Mouse (Mus musculus) neural tube, embryonic 10.5 days (tissue): ENCODE data around the gene Odf3.

Source experiments
- DNase-seq: peaks from one replicate; pipeline ENCODE4 v3.0.0-alpha.2; 2017; ENCODE audit warnings: low spot score; ENCODE audit errors: extremely low spot score

The Odf3 gene

DNA sequence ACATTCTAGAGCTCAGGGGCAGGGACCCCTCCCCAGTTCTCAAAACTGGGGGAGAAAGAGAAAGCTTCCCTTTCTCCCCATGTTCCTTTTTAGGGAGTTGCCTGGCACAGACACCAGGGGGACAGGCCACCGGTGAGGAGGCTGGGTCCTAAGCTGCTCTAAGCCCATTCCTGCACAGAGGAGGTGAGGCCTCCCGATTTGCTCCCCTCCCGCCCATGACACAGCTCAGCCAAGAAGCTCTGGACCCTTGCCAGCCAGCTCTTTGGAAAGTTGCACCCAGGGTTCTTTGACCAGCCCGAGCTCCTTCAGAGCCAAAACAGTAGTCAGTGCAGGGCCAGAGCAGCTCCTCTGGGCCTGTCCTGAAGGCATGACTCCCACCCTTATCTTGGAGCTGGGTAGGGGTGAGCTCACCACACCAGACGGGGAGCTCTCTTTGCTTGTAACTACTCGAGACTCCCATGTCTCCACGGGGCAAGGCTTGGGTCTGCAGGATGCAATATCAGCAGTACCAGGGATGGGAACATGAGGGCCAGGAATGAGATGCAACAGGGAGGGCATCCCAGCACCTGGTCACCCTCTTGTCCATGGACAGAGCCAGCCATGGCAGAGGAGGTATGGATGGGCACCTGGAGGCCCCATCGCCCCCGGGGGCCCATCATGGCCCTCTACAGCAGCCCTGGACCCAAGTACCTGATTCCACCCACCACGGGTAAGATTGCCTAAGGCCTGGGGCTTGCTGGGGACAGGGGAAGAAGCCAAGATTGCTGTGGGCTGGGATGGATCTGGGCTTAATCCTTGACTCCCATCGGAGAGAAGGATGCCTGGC is at the start of gene Odf3:
Gene Odf3 (plus strand): TSS at position 51 of the 826 bp plus-strand sequence.
- DNase-seq = no peak

DNA sequence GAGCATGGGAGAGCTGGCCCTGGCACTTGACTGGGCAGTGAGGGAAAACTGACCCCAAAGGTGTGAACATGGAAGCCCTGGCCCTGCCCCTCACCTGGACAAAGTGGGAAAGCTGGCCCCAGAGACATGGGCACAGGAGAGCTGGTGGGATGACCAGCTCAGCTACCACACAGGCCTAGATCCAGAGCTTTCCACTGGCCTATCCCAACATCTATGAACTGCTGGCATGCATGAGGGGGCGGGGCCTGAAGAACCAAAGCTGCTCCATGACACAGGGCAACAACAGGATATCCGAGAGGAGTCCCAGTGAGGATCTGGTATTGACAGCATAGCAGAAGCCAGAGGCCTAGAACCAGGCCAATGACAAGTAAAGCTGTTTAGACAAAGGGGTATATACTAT is 49.4 kb upstream of the Odf3 start:
- DNase-seq = no peak

DNA sequence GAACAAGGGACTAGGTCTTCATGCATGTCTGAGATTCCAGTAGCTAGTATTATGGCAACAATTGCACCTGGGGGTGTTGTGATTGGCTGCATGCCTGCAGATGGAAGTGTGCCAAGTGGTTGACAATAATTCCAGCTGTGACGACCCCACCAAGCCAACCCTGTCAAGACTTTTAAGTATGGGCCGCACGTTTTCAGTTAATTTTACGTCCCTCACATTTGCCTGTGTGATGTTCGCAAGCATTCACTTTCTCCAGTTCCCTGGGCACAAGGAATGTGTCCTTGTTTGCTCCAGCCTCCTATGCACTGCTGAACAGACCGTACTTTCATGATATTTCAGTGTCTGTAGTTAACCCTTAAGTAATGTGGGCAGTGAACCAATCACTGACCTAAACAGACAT is 45.0 kb upstream of the Odf3 start:
- no peak for DNase-seq

DNA sequence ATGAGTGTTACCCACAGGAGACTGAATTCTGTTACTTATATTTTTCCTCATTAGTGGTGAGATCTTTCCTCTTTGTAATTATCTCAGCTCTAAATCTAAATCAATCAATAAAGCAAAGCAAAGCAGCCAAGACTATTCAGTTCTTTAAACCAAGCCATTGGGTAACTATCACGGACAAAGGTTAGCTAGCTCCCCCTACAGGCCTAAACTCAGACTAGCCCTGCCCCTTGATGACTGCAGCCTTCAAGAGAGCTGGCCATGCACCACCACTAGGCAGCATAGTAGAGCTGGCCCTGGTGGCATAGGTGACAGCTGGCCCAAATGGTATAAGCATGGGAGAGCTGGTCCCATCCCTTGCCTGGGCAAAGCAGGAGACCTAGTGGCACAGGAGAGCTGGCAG is 41.9 kb upstream of the Odf3 start:
- no peak for DNase-seq

DNA sequence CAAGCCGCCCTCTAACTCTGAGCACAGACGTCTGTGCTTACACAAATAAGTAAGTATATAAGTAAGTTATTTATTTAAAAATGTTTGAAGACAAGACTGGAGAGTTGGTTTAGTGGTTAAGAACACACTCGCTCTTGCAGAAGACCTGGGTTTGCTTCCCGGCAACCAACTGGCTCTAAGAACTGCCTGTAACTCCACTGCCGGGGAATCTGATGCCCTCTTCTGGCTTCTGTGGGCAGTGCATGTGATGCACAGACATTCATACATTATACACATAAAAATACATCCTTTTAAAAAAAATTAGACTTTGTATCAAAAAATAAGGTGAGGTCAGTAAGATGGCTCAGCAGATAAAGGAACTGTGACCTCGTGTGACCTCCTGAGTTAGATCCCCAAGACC is 37.1 kb upstream of the Odf3 start:
- no peak for DNase-seq

DNA sequence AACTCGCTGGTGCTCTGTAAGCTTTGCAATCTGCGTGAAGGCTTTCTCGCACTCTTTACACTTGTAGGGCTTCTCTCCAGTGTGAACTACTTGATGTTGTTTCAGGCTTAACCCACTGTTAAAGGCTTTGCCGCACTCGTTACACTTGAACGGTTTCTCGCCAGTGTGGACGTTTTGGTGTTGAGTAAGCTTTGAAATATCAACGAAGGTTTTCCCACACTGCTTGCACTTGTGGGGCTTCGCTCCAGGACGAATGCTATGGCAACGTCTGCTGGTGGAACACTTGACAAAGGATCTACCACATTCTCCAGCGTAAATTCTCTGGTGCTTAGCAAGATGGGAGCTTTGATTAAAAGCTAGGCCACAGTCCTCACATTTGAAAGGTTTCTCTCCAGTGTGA is 35.9 kb upstream of the Odf3 start:
- DNase-seq = no peak

DNA sequence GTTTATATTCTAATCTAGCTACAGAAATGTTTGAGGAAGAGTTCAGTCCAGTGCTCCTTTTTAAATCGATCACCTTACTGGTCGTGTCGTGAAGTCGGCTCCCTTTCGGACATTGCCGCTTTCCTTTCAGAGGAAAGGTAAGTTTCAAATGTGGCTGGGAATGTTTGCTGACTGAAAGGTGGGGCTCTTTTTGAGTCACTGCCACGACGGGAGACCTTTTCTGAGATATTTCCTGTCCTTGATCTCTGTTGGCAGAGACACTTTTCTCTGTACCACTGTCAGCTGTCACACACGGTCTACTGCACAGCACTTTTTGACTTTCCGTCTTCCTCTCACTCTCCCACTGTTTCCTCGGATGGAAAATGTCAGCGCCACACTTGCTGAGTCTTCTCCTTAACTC is 34.8 kb upstream of the Odf3 start:
- no peak for DNase-seq

DNA sequence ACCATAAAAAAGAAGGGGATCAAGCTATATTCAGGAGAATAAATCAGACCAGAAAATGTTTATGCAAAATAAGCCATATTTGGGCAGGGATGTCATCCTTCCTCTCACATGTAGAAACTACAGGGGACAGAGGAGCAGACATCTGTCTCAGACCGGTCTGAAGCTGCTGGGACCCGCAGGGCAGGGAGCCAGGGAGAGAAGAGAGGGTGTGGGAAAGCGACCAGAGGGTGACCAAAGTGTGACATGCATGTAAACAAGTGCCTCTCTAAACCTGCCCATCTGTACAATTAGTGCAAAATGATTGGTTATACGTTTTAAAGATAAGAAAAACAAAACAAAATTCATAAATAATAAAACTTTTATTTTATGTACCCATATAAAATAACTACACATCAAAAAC is 27.4 kb upstream of the Odf3 start:
- DNase-seq = no peak

DNA sequence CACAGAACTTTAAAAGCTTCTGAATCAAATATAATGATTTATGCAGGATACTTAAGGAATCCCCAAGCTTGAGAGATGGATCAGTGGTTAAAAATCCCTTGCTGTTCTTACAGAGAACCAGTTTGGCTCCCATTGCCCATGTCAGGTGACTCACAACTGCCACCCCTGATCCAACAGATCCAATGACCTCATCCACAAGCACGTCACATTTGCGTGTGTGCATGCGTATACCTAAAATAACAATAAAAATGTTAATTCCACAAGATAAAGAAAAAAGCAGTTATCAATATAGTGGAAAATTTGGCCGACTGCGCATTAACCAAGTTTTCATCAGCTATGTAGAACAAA is 26.3 kb upstream of the Odf3 start:
- DNase-seq = no peak

DNA sequence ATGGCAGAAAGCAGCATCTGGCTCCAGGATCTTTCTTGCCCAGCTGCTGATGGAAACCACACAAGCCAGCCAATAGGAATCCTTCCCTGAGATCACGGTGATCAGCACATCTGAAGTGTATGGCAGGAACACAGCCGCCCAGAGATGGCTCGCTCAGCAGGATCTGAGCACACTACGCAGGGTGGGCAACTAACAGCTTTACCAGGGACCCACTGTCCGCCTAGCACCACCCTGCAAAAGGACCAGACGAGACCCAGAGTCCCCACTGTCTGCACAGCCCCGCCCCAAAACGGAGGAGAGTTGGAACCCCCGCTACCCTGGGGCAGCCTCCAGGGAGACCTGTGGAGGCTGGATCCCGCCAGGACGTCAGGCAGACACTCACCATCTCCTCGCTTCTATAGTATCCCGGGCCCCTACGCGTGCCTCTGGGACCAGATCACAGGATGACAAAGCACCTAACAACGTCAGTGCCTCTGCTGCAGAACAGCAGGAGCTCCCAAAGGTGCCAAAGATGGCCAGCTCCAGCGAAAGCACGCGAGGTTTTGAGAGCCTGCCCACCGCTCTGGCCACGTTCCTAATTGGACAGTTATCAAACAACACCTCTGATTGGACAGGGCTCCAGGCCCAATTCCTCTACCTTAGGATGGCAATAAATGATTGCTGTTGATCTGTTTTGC is 25.8 kb upstream of the Odf3 start, which contains the start of gene Zfp941:
Gene Zfp941 (minus strand): TSS at position 526 of the 677 bp plus-strand sequence.
- DNase-seq = peak; percentile 61

DNA sequence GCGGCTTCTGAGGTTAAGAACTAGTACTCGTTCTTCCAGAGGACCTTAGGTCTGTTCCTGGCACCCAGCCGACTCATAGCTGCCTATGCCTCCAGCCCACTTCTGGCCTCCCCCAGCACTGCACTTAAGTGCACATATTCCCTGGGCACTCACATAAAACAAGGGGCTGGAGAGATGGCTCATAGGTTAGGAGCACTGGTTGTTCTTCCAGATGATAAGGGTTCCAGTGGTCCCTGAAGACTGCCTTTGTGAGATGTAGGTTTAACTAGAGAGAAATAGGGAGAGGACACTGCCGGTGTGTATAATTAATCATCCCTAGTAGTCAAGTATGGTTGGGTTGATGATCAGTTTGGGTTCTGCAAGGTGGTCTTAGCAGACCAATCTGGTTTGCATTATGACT is 24.9 kb upstream of the Odf3 start:
- DNase-seq = no peak

DNA sequence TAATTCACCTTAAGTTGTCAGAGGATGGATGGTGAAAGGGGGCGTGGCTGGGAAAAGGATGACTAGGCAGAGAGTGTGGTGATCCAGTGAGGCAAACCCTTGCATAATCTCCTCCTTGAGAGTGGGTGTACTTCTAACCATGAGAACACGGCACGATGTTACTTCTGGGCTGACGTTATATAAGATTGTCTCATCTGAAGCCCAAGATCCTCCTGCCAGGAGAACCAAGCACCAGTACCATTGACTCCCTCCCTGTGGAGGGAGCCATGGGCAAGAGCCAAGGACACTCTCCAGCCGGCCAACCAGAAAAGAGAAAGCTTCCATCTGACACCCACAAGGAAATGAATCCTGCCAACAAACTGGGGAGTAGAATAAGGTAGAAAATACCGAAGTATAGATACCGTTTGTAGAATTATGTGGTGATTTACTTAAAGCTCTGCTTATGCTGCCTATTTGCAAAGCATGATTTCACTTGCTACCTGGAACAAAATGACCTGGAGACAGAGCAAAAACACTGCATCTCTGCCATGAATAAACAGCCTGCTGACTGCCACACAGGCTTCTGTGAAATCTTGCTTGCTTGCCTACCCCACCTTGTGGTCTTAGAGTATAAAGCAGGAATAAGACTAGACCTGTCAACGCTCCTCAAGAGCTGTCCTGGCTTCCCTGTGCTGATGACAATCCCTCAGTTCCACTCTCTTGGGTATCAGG is 19.3 kb upstream of the Odf3 start:
- DNase-seq = no peak

DNA sequence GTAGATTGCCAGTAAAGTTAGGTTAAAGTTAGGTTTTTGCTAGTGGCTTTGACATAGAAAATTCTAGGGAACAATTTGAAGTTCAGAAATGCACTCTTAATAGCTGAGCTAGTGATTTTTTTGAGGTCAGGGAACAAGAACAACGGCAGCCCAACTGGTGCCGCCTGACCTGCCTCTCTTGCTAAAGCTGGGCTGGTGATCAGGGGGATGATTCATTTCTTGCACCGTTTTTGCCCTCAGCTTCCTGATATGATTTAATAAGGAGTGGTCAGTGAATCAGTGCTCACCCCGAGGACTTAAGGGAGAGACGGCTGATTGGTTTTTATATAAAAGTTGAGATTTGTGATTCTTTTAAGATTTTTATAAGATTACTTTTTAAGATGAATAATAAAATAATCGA is 16.2 kb upstream of the Odf3 start:
- DNase-seq = no peak

DNA sequence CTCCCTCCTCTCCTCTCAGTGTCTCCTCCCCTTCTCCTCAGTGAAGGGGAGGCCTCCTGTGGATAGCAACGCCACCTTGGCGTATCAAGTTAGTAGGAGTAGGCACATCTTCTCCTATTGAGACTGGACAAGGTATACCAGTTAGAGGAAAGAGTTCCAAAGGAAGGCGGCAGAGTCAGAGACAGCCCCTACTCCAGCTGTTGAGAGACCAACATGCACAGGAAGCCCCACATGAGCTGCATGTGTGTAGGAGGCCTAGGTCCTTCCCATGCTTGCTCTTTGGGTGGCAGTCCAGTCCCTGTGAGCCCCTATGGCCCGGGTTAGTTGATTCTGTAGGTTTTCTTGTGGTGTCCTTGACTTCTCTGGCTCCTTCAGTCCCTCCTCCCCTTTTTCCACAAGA is 14.3 kb upstream of the Odf3 start:
- no peak for DNase-seq

DNA sequence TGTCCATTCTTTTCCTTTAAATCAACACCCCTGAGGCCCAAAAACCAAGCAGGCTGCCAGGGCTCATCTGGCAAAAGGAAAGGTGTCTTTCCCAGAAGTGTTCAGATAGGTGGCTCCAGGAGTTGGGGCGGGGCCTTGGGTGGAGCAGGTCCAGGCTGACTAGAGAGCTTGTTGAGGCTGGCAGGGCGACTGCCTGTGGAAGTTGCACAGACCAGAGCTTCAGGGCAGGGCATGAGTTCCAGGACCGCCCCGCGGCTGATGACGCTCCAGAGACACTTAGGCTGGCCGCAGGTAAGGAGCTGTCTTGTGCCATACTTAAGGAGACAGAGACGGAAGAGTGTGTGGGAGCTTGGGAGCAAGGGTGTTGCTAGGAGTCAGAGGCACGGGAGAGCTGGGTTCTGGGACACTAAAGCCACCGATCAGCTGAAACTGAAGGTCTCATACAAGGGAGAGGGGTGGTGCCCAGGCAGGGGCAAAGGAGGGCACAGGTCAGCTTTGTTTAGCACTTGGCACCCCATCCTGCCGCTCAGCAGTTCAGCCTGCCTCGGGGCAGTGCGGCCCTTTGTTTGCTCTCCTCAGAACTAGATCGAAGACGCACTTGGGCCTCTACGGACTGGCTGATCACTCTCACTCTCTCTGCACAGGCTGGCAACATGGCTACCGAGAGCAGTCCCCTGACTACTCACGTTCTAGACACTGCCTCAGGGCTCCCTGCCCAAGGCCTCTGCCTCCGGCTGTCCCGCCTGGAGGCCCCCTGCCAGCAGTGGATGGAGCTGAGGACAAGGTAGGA is 12.4 kb upstream of the Odf3 start, which contains the start of gene Urah:
Gene Urah (plus strand): TSS at position 51 of the 790 bp plus-strand sequence.
- no peak for DNase-seq

DNA sequence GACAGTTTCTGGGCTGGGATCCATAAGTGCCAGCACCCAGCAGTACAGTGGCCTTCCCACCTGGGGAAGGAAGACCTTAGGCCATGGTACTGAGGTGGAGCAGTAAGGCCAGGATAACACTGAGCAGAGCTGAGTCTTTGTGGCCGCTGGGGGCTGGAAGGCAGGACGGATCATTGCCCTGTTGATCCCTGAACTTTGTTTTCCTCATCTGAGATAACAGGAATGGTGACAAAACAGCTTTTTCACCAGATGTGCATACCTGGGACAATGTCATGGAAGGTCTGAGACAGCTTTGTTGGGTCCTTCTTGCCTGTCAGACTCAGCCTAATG is 11.9 kb upstream of the Odf3 start:
- DNase-seq = no peak

DNA sequence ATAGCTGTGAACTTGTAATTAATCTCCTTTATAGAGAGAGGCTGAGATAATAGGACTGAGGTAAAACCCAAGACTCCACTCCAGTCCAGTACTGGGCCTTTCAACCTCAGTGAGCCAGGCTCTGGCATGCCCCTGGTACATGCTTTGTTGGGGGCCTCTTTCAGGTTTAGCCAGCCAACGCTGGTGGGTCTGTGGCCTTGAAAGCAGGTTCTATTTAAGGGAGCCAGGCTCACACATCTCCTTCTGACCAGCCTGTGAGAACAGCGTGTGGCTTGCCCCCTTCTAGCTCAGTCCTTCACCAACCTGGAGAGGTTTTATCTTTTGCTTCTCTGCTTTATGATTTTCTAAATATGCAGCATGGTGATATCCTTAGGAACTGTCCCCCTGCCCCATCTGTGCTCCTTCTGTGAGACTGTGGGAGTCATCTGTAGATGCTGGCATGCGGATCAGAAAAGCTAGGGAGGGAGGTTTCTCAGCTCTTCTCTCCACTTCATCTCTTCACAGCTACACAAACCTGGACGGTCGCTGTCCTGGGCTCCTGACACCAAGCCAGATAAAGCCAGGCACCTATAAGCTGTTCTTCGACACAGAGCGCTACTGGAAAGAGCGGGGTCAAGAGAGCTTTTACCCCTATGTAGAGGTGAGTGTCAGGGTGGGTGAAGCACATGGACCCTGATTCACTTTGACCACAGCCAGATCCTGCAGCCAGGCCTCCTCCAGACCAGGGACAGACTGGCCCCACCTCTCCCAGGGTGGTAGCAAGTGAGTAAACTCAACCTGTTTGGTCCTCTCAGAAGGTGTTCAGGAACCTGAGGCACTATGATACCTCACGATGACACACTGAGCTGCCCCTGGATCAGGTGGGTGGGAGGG is 11.1 kb upstream of the Odf3 start:
- no peak for DNase-seq

DNA sequence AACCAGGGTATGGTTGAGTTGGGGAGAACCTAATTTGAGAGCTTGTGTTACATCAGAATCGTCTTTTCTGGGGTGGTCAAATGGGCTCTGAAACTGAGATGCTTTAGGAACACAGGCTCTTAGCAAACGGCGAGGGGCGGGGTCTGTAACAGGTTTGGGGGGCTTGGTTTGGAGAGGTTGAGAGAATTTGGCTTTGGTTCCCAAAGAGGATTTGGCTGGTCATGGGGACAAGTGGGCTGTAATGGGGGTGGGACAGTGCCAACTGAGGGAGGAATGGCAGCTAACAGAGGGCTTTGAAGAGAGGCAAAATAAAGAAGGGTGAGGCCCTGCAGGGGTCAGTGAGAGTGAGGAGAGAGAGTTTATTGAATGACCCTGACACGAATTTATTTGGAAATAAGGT is 8.0 kb upstream of the Odf3 start:
- DNase-seq = no peak

DNA sequence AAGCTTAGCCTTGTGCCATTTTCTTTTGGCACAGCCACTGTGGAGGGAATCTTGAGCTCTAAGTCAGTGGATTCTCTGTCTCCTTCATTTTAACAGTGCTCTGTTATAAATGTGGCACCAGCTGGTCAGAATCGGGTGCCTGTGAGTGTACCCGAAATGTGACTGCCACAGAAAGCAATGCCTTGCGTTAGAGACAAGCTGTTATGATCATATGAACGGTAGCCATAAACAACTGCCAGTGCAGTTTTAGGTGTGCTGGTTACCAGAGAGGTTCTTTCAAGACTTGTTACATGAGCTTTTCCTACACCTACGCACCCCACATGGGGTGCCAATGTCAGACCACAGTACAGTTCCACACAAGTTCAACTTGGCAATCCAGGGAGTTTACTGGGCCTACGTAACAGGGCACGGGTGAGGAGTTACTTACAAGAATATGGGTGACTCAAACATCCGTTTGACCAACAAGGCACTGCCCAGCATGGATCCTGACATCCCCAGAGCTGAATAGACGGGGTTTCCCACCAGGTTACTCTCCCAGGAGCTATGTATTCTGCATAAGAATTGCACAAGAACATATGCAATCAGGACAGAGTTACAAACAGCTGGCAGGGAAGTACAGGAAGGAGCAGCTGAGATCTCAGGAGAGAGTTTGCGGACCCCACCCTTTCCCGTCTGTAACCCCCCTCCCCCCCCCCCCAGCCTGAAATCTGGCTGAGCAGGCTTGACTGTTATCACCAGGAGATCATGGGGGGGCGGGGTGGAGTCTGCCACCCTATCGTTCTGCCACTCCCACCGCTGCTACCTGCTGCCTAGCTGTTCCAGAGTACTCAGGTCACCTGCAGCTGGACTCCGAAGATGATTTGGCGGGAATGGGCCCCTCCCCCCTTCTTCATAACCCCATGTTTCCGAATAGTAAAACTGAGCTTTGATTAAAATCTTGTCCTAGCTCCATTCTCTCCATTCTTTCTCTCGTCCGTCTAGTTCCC is 6.6 kb upstream of the Odf3 start:
- no peak for DNase-seq

DNA sequence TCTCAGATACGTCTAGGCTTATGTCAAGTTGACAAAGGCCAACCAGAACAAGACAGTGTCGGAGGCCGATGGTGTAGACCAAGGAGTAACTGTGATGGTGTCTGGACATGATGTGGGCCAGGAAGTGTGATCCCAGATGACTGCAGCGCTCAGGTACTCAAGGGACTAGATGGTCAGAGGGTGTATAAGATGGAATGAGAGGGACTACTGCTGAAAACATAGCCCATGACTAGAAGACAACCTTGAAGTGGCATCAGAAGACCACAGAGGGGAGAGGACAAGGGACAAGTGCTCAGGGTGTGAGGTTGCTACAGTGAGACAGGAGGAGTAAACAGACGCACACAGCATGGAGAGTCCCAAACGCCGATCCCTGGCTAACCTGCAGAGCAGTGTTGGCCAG is 3.8 kb upstream of the Odf3 start:
- no peak for DNase-seq
